Mouse (Mus musculus) ES-E14 (cell line): Measurements from ENCODE around the gene A730061H03Rik.

Experiments
- CHD2 ChIP-seq: IDR thresholded peaks from 2 replicates; pipeline ENCODE4 v1.6.1; 2014; ENCODE audit warnings: mild to moderate bottlenecking, low read depth, low read length, inconsistent platforms
- HCFC1 ChIP-seq: IDR thresholded peaks from 2 replicates; pipeline ENCODE4 v1.6.1; 2012; ENCODE audit warnings: low read length, inconsistent platforms, borderline replicate concordance; ENCODE audit not compliant: insufficient read depth
- MAFK ChIP-seq: IDR thresholded peaks from 2 replicates; pipeline ENCODE4 v1.6.1; 2014; ENCODE audit warnings: mild to moderate bottlenecking, low read depth, low read length, inconsistent platforms; ENCODE audit not compliant: insufficient read depth
- ZC3H11A ChIP-seq: IDR thresholded peaks from 2 replicates; pipeline ENCODE4 v1.6.1; 2012; ENCODE audit warnings: low read depth, mild to moderate bottlenecking, inconsistent platforms, low read length, borderline replicate concordance
- ZNF384 ChIP-seq: IDR thresholded peaks from 2 replicates; pipeline ENCODE4 v1.6.1; 2012; ENCODE audit warnings: low read depth, low read length, inconsistent platforms

- TF ChIP-seq HCFC1 (0 out of 2 replicates have a peak, but pooled peaks have one; percentile 24), ZNF384 (no peak), CHD2 (no peak), MAFK (no peak), ZC3H11A (no peak)
These were observed 20.0 kb downstream of the A730061H03Rik start, which contains the start of gene Pck2 for GRCm38 (mm10) chr14:55540067-55540786.
